Mouse (Mus musculus) liver, adult 2 months (tissue): ENCODE measurements around the gene Slc46a1. TPM values are rescaled to one million over a fixed set of nuclear protein-coding genes. Genes with fewer than 3 reads are reported as not detected.

Source experiments
- DNase-seq: peaks from one replicate; pipeline ENCODE4 v3.0.0-alpha.2; 2011; ENCODE audit warnings: low read depth, low spot score; ENCODE audit errors: extremely low read depth
- H3K27ac ChIP-seq: fragments of 200-500 bp; replicated peaks from 2 replicates; pipeline ENCODE4 v1.5.1; 2012; ENCODE audit warnings: low read depth, mild to moderate bottlenecking, control low read depth, inconsistent platforms, low read length; ENCODE audit not compliant: insufficient read depth
- H3K27me3 ChIP-seq: fragments of 200-500 bp; 2 replicates; pipeline ENCODE4 v1.6.1; 2012; ENCODE audit warnings: mild to moderate bottlenecking, moderate library complexity, low read length, inconsistent platforms; ENCODE audit not compliant: control insufficient read depth, insufficient read depth
- H3K36me3 ChIP-seq: fragments of 200-500 bp; 2 replicates; pipeline ENCODE4 v1.6.1; 2012; ENCODE audit warnings: low read length, inconsistent platforms; ENCODE audit not compliant: control insufficient read depth, insufficient read depth
- H3K4me1 ChIP-seq: fragments of 200-500 bp; 2 replicates; pipeline ENCODE4 v1.6.1; 2011; ENCODE audit warnings: low read length; ENCODE audit not compliant: control insufficient read depth, insufficient read depth
- H3K4me3 ChIP-seq: fragments of 200-500 bp; 2 replicates; pipeline ENCODE4 v1.5.1; 2011; ENCODE audit warnings: low read depth, mild to moderate bottlenecking, control low read depth, low read length, moderate library complexity; ENCODE audit not compliant: insufficient read depth
- H3K79me2 ChIP-seq: fragments of 200-500 bp; 2 replicates; pipeline ENCODE4 v1.6.1; 2012; ENCODE audit warnings: inconsistent platforms, mild to moderate bottlenecking, low read length, moderate library complexity; ENCODE audit not compliant: control insufficient read depth, insufficient read depth
- H3K9ac ChIP-seq: fragments of 200-500 bp; 2 replicates; pipeline ENCODE4 v1.6.1; 2012; ENCODE audit warnings: low read depth, mild to moderate bottlenecking, control low read depth, inconsistent platforms, low read length
- CTCF ChIP-seq: fragments of 200-500 bp; IDR thresholded peaks from 2 replicates; pipeline ENCODE4 v1.5.1; 2011; ENCODE audit warnings: low read depth, low read length, control low read depth
- POLR2A ChIP-seq: fragments of 200-500 bp; IDR thresholded peaks from 2 replicates; pipeline ENCODE4 v1.6.1; 2011; ENCODE audit warnings: low read length, control low read depth; ENCODE audit not compliant: insufficient read depth; ENCODE audit errors: extremely low read depth
- WGBS: fragments of 180-500 bp; shearing (Covaris S2); methylation state at CpG from one replicate; pipeline ENCODE4 v1.1.7; 2018; 5-methylcytosine and 5-hydroxymethylcytosine counted together
- polyA plus RNA-seq: library from polyadenylated mRNA; depleted of rRNA; stranded (reverse); fragments of >200 nt; gene quantifications from 2 replicates; pipeline ENCODE4 v1.2.3, GENCODE M21; 2012; rRNA removed
- total RNA-seq: library from RNA; depleted of rRNA; stranded (reverse); fragments of >200 nt; gene quantifications from 2 replicates; pipeline ENCODE4 v1.2.3, GENCODE M21; 2014; rRNA removed

The Slc46a1 gene
- total and polyA plus RNA-seq, 2 experiments: 36.2 to 146 TPM

DNA sequence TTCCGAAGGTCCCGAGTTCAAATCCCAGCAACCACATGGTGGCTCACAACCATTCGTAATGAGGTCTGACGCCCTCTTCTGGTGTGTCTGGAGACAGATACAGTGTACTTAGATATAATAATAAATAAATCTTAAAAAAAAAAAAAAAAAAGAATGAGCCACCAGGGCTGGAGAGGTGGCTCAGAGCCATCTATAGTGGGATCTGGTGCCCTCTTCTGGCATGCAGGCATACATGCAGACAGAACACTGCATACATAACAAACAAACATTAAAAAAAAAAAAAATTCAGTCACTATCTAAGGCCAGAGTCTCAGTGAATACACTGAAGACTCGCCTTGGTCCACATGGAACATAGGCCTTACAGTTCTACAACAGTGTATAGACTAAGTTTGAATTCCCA lies 43.7 kb downstream of the Slc46a1 start:
- H3K9ac ChIP-seq: no peak overlapping the region
- H3K36me3 ChIP-seq: peaks cover 19% of the 10 kb centered on the region; the same call in 1 of the 2 replicates
- peaks cover 3% of the 10 kb centered on the region; the same call in 1 of the 2 replicates for H3K79me2 ChIP-seq
- no peak for DNase-seq
- TF ChIP-seq POLR2A (no peak), CTCF (peak; percentile 54; the same call in 1 of the 2 replicates)
- no peak overlapping the region for H3K4me3 ChIP-seq
- 0 out of 2 replicates have a peak, but pooled peaks cover 3% of the 10 kb centered on the region for H3K4me1 ChIP-seq
- H3K27me3 ChIP-seq: no peaks in the 10 kb centered on the region
- WGBS: 75% methylated on average over 5 of the region's 5 CpGs
- no peak overlapping the region for H3K27ac ChIP-seq

DNA sequence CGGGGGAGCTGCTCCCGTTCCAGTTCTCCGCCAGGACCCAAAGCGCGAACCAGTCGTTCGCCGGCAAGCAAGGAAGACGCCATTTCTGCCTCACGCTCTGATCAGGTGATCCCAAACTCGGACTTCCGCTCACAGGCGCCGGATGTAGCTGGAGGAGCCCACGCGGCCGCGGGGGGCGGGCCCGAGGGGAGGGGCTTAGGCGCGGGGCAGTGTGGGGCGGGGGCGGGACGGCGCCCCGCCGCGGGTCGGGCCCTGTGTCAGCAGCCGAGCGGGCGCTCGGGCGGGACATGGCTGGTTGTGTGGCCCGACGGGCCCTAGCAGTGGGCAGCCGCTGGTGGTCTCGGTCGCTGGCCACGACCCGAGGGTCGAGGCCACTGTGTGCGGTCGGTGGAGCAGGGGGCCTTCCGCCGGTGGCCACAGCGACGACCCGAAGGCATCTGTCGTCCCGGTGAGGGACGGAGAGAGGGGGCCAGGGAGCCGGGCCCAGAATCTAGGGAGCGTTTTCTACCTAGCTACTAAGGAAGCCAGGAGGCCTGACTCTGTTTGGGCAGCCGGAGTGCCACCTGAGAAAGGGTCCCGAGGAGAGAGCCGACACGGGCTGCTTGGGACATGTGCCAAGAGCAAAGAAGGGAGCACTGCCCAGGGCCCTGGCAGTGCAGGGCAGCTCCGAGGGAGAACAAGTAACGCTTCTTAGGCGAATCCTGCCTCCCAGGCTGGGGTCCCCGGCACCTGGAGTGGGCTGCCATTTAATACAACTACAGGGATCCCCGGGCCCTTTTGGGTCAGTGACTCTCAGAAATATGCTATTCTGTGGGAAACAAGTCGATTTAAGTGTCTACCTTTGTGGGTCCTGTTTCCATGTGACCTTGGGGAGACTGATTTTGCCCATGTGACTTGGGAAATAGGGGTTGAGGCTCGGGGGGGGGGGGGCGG lies 46.8 kb downstream of the Slc46a1 start, which contains the start of the genes Tmem199 and Poldip2:
Gene Tmem199, minus strand, starts transcription at position 148 of the 933 bp plus-strand sequence.
Gene Poldip2, plus strand, starts transcription at position 169 of the 933 bp plus-strand sequence.
- TF ChIP-seq POLR2A (peak; percentile 90), CTCF (no peak)
- peaks cover 34% of the 10 kb centered on the region for H3K36me3 ChIP-seq
- H3K27ac ChIP-seq: peak within 1 kb of the TSS; percentile 91
- H3K4me1 ChIP-seq: 0 out of 2 replicates have a peak, but pooled peaks cover 3% of the 10 kb centered on the region
- H3K4me3 ChIP-seq: peak within 1 kb of the TSS; percentile 88
- H3K27me3 ChIP-seq: no peaks in the 10 kb centered on the region
- peak; percentile 75 for DNase-seq
- H3K9ac ChIP-seq: peak within 1 kb of the TSS; percentile 99
- under 1% methylated on average over 66 of the region's 67 CpGs for WGBS
- peaks cover 3% of the 10 kb centered on the region; the same call in 1 of the 2 replicates for H3K79me2 ChIP-seq

DNA sequence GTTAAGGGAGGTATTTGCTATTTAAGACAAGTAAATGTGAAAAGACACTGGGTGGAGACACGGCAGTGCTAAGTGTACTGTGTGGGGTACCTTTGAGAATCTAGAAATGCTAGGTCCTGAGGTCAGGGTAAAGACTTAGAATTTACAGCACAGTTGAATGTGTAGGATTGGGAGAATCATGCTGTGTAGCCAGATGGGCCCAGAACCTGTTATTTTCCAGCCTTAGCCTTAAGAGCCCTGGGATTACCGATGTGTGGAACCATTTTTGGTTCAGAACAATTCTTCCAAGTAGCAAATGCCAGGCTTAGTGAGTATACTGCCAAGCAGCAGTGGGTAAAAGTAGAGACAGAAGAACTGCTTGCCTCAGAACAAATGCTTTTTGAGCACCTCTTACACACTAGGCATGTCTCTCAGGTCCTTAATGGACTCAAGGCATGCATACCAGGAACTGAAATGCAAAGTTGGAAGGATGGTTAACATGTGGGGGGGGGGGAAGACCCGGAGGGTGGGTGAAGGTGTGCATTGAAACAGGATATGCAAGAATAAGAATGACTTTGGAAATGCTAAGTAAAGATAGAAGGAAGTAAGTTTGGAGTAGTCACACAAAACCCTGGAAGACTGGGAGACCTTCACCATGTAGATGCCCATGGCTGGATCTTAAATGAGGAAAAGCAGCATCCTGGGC lies 47.8 kb downstream of the Slc46a1 start:
- 0 out of 2 replicates have a peak overlapping the region, but pooled peaks have one; percentile 32 for H3K9ac ChIP-seq
- peaks cover 34% of the 10 kb centered on the region for H3K36me3 ChIP-seq
- TF ChIP-seq CTCF (no peak), POLR2A (no peak)
- DNase-seq: no peak
- no peaks in the 10 kb centered on the region for H3K27me3 ChIP-seq
- H3K4me3 ChIP-seq: peak overlapping the region; percentile 19; the same call in 1 of the 2 replicates
- 65% methylated on average over 3 of the region's 3 CpGs for WGBS
- H3K4me1 ChIP-seq: 0 out of 2 replicates have a peak, but pooled peaks cover 3% of the 10 kb centered on the region
- no peak overlapping the region for H3K27ac ChIP-seq
- H3K79me2 ChIP-seq: peaks cover 3% of the 10 kb centered on the region; the same call in 1 of the 2 replicates

DNA sequence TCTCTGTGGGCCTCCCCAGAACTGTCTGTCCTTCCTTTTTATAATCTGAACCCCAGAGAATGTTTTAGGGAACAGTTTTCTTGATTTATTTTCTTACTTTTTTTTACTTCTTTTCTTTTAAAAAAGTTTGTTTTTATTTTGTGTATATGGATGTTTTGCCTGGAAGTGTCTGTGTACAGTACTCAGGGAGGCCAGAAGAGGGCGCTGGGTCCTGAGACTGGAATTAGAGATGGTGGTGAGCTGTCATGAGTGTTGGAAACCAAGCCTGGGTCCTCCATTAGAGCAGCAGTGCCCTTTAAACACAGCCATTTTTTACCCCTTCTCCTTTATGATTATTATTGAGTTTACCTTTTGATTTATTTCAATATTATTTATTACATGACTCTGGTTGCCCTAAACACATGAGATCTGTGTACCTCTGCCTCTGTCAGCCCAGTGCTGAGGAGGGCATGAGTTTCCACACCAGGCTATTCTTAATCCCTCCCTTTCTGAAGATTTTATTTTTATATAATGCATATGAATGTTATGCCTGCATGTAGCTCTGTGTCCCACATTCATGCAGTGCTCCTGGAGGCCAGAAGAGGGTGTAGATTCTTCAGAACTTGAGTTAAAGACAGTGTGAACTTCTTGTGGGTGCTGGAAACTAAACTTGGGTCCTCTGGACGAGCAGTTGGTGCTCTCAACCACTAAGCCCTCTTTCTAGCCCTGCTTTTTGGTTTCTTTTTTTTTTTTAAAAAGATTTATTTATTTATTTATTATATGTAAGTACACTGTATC lies 50.2 kb downstream of the Slc46a1 start:
- Histone ChIP-seq H3K4me1 (0 out of 2 replicates have a peak, but pooled peaks cover 3% of the 10 kb centered on the region), H3K36me3 (peaks cover 40% of the 10 kb centered on the region), H3K27me3 (no peaks in the 10 kb centered on the region), H3K4me3 (no peak overlapping the region), H3K9ac (no peak overlapping the region), H3K27ac (no peak overlapping the region), H3K79me2 (peaks cover 3% of the 10 kb centered on the region; the same call in 1 of the 2 replicates)
- DNase-seq: no peak
- TF ChIP-seq CTCF (peak; percentile 62), POLR2A (no peak)
- 70% methylated on average over 2 of the region's 2 CpGs for WGBS

DNA sequence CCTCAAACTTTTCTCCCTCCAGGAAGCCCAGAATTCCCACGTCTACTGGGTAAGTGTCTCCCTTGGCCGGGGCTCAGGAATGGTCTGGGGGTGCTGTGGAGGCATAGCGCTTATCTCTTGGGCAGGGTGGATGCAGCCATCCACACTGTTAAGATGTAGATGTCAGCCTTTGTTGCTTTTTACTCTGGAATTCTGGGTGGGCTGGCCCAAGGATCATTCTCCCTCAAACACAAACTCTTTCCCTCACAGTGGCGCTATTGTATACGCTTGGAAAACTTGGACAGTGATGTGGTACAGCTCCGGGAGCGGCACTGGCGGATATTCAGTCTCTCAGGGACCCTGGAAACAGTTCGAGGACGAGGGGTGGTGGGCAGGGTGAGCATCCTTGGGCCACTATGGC lies 53.4 kb downstream of the Slc46a1 start:
- Histone ChIP-seq H3K9ac (no peak overlapping the region), H3K27ac (no peak overlapping the region), H3K79me2 (no peaks in the 10 kb centered on the region), H3K27me3 (no peaks in the 10 kb centered on the region), H3K4me1 (no peaks in the 10 kb centered on the region), H3K4me3 (no peak overlapping the region), H3K36me3 (peaks cover 70% of the 10 kb centered on the region)
- DNase-seq: no peak
- TF ChIP-seq POLR2A: no peak
- TF ChIP-seq CTCF: no peak
- 91% methylated on average over 10 of the region's 10 CpGs for WGBS

Other genes starting within 250 kb of the Slc46a1 start
- gene Sdf2, start 220.0 kb upstream of the Slc46a1 start, total RNA-seq: 45.5 and 48.1 TPM in 2 replicates
- 63.9 and 70.1 TPM in 2 replicates for gene Sdf2, start 220.0 kb upstream of the Slc46a1 start, polyA plus RNA-seq
- 11.0 and 13.0 TPM in 2 replicates for gene Supt6, start 219.7 kb upstream of the Slc46a1 start, total RNA-seq
- gene Supt6, start 219.7 kb upstream of the Slc46a1 start, polyA plus RNA-seq: 8.0 and 8.9 TPM in 2 replicates
- 66.7 and 68.6 TPM in 2 replicates for gene 2610507B11Rik, start 203.9 kb upstream of the Slc46a1 start, total RNA-seq
- 42.5 and 43.6 TPM in 2 replicates for gene 2610507B11Rik, start 203.9 kb upstream of the Slc46a1 start, polyA plus RNA-seq
- 0.18 and 0.27 TPM in 2 replicates for gene BC030499, start 174.9 kb upstream of the Slc46a1 start, total RNA-seq
- gene BC030499, start 174.9 kb upstream of the Slc46a1 start, polyA plus RNA-seq: 0.11 and 0.13 TPM in 2 replicates
- gene Spag5, start 164.2 kb upstream of the Slc46a1 start, total RNA-seq: 0.54 and 0.83 TPM in 2 replicates
- 0.15 and 0.19 TPM in 2 replicates for gene Spag5, start 164.2 kb upstream of the Slc46a1 start, polyA plus RNA-seq
- 15.8 and 16.9 TPM in 2 replicates for gene Aldoc, start 142.7 kb upstream of the Slc46a1 start, total RNA-seq
- 8.8 and 19.1 TPM in 2 replicates for gene Aldoc, start 142.7 kb upstream of the Slc46a1 start, polyA plus RNA-seq
- 6.6 and 8.6 TPM in 2 replicates for gene Pigs, start 137.3 kb upstream of the Slc46a1 start, total RNA-seq
- gene Pigs, start 137.3 kb upstream of the Slc46a1 start, polyA plus RNA-seq: 34.9 and 35.5 TPM in 2 replicates
- 5.5 and 7.2 TPM in 2 replicates for gene Unc119, start 122.2 kb upstream of the Slc46a1 start, total RNA-seq
- 7.7 and 12.7 TPM in 2 replicates for gene Unc119, start 122.2 kb upstream of the Slc46a1 start, polyA plus RNA-seq
- not detected in 2 replicates for gene Foxn1, start 79.1 kb upstream of the Slc46a1 start, total RNA-seq
- not detected in 2 replicates for gene Foxn1, start 79.1 kb upstream of the Slc46a1 start, polyA plus RNA-seq
- gene Slc13a2, start 43.5 kb upstream of the Slc46a1 start, total RNA-seq: 0.65 and 1.9 TPM in 2 replicates
- 4.7 and 5.6 TPM in 2 replicates for gene Slc13a2, start 43.5 kb upstream of the Slc46a1 start, polyA plus RNA-seq
- gene Sarm1, start 32.1 kb downstream of the Slc46a1 start, total RNA-seq: 0.09 and 0.34 TPM in 2 replicates
- gene Sarm1, start 32.1 kb downstream of the Slc46a1 start, polyA plus RNA-seq: 0.21 and 0.24 TPM in 2 replicates
- gene Vtn, start 33.4 kb downstream of the Slc46a1 start, total RNA-seq: 2,089 and 2,597 TPM in 2 replicates
- gene Vtn, start 33.4 kb downstream of the Slc46a1 start, polyA plus RNA-seq: 3,152 and 3,193 TPM in 2 replicates
- 0.34 and 0.37 TPM in 2 replicates for gene Sebox, start 37.8 kb downstream of the Slc46a1 start, total RNA-seq
- gene Sebox, start 37.8 kb downstream of the Slc46a1 start, polyA plus RNA-seq: 0.36 and 0.91 TPM in 2 replicates
- gene Tmem199, start 46.5 kb downstream of the Slc46a1 start, total RNA-seq: 7.7 and 10.8 TPM in 2 replicates
- 5.9 and 6.1 TPM in 2 replicates for gene Tmem199, start 46.5 kb downstream of the Slc46a1 start, polyA plus RNA-seq
- 63.5 and 67.5 TPM in 2 replicates for gene Poldip2, start 46.5 kb downstream of the Slc46a1 start, total RNA-seq
- 77.6 and 80.9 TPM in 2 replicates for gene Poldip2, start 46.5 kb downstream of the Slc46a1 start, polyA plus RNA-seq
- 11.5 and 14.4 TPM in 2 replicates for gene Tnfaip1, start 70.6 kb downstream of the Slc46a1 start, total RNA-seq
- 13.9 and 16.7 TPM in 2 replicates for gene Tnfaip1, start 70.6 kb downstream of the Slc46a1 start, polyA plus RNA-seq
- gene Ift20, start 70.7 kb downstream of the Slc46a1 start, total RNA-seq: 107 and 120 TPM in 2 replicates
- 80.7 and 84.2 TPM in 2 replicates for gene Ift20, start 70.7 kb downstream of the Slc46a1 start, polyA plus RNA-seq
- gene Tmem97, start 85.1 kb downstream of the Slc46a1 start, total RNA-seq: 102 and 123 TPM in 2 replicates
- 76.5 and 91.6 TPM in 2 replicates for gene Tmem97, start 85.1 kb downstream of the Slc46a1 start, polyA plus RNA-seq
- gene Nlk, start 231.7 kb downstream of the Slc46a1 start, total RNA-seq: 7.0 and 7.5 TPM in 2 replicates
- 4.8 and 5.5 TPM in 2 replicates for gene Nlk, start 231.7 kb downstream of the Slc46a1 start, polyA plus RNA-seq